Mouse (Mus musculus): ENCODE measurements around the gene Lamtor2. TPM values are rescaled to one million over a fixed set of nuclear protein-coding genes. Genes with fewer than 3 reads are reported as not detected.
"Not testable (repeated sequence)": the region's sequence is repeated elsewhere in the genome, so short reads cannot be mapped to it uniquely, and the experiment has no call there.

Gene Lamtor2
- 188 and 190 TPM in 2 replicates for polyA plus RNA-seq (2015; fragmentation: Nextera tagmentation; extraction: Ambion mirVana)

DNA sequence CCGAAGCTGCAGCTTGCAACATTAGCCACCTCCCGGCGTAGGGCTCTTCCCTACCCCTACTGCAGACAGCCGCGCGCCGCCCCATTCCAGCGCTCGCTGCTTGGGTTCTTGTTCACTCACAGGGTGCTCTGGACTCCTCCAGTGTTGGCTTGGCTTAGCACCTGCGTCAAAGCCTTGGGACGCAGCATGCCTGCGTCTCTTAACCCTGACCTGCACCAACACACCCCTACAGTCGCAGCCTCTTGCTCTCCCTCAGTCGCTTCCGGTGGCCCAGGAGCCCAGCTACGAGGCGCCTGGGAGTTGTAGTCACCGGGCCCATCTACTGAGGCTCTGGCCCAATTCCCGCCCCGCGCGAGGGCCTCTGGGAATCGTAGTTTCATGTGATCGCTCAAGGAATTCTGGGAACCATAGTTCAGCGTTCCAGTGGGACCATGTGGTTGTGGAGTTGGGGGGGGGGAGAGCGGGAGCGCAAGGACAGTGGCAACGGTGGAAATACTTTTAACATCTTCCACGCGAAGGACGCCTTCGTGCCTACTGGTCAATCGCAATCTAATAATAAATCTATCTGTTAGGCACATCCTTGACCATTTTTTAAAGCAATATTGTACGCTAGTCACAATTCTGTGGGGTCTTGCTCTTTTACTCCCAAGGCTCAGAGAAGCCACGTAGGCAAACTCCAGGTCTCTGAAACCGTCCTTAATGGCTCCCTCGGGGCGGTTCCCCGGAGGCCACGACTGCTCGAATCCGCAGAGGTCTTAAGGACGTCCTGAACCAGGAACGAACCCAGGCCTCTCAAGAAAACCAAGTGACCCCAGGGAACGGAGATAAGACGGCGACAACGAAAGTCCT is at the start of gene Lamtor2:
Gene Lamtor2, minus strand, starts transcription at position 399 of the 849 bp plus-strand sequence.
- peak within 1 kb of the TSS; percentile 67 for H3K4me3 ChIP-seq (replicated peaks; ENCODE audit: low read length)
- no peaks in the 10 kb centered on the region; the same call in 1 of the 2 replicates for H3K36me3 ChIP-seq (ENCODE audit: control insufficient read depth, insufficient read depth, low read length)
- H3K9ac ChIP-seq (ENCODE audit: low read length): peak within 1 kb of the TSS; percentile 86
- peak within 1 kb of the TSS; percentile 99 for H3K27ac ChIP-seq (ENCODE audit: low read length)
- under 1% methylated on average over 48 of the region's 48 CpGs for WGBS
- H3K9me3 ChIP-seq (replicated peaks; ENCODE audit: control insufficient read depth, low read length): no peaks in the 10 kb centered on the region
- H3K4me1 ChIP-seq (ENCODE audit: control insufficient read depth, insufficient read depth, low read length): peaks cover 20% of the 10 kb centered on the region
- no peaks in the 10 kb centered on the region for H3K27me3 ChIP-seq (ENCODE audit: control insufficient read depth, insufficient read depth, low read length)
- peak within 1 kb of the TSS; percentile 87 for H3K4me2 ChIP-seq (ENCODE audit: low read depth, low read length)
- ATAC-seq (ENCODE audit: insufficient read depth, low FRiP score): peak; percentile 90

DNA sequence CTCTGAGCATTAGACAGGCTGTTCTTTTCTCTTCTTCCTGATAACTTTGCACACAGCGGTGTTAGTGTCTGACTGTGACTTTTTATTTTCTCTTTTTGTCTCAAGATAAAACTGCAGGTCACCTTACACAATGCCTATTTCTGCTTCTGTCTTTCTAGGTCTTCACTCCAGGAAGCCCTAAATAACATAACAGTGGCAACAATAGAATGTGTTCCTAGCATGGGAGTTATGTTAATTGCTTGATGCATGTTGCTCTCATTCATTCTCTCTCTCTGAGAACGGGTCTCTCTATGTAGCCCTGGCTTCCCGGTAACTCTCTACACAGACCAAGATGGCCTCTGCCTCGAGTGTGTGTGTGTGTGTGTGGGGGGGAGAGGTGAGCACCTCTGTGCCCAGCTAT is 49.6 kb upstream of the Lamtor2 start:
- Histone ChIP-seq H3K9ac (ENCODE audit: low read length) (no peak overlapping the region), H3K27me3 (ENCODE audit: control insufficient read depth, insufficient read depth, low read length) (no peaks in the 10 kb centered on the region), H3K4me1 (ENCODE audit: control insufficient read depth, insufficient read depth, low read length) (peaks cover 4% of the 10 kb centered on the region; the same call in 1 of the 2 replicates), H3K4me3 (replicated peaks; ENCODE audit: low read length) (no peak overlapping the region), H3K27ac (ENCODE audit: low read length) (no peak overlapping the region), H3K36me3 (ENCODE audit: control insufficient read depth, insufficient read depth, low read length) (no peaks in the 10 kb centered on the region), H3K9me3 (replicated peaks; ENCODE audit: control insufficient read depth, low read length) (no peaks in the 10 kb centered on the region), H3K4me2 (ENCODE audit: low read depth, low read length) (no peak overlapping the region)
- 77% methylated on average over 4 of the region's 4 CpGs for WGBS
- no peak for ATAC-seq (ENCODE audit: insufficient read depth, low FRiP score)

DNA sequence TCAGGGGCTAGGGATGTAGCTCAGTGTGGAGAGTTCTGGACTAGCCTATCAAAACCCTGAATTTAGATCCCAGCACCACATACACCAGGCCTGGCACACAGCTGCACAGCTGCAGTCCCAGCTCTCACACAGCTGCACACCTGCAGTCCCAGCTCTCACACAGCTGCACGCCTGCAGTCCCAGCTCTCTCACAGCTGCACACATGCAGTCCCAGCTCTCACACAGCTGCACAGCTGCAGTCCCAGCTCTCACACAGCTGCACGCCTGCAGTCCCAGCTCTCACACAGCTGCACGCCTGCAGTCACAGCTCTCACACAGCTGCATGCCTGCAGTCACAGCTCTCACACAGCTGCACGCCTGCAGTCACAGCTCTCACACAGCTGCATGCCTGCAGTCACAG is 43.7 kb upstream of the Lamtor2 start:
- ATAC-seq (ENCODE audit: insufficient read depth, low FRiP score): not testable (repeated sequence)

DNA sequence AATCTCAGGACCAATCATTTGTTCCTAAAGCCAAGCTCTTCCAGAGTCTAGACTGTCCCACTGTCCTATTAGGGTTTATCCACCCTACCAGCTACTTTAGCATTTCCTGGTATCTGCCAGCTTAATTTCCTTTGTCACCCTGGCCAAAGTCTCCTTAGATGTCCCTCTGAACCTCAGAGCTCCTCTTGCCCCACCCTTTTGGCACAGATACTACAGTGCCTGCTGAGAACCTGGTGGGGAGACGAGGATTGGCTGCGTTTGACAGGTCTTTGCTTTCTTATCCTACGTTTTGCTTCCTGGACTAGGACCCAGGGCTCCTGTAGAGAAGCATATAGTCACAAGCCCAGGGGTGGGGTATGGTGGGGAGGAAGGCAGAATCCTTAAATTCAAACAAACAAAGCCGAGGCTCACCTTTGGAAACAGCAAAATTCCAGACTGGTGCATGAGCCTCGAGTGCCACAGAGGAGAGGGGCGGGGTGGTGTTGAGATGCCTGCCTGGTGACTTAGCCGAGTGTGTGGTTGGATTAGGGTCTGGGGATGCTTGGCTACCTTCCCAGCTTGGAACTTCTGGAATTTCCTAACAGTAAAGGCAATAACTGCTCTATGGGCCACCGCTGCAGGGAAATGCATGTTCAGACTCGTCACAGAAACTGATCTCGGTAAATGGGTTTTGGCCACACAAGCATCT is 41.2 kb upstream of the Lamtor2 start:
- H3K4me3 ChIP-seq (replicated peaks; ENCODE audit: low read length): no peak overlapping the region
- no peak overlapping the region for H3K27ac ChIP-seq (ENCODE audit: low read length)
- H3K27me3 ChIP-seq (ENCODE audit: control insufficient read depth, insufficient read depth, low read length): no peaks in the 10 kb centered on the region
- peaks cover 14% of the 10 kb centered on the region for H3K4me1 ChIP-seq (ENCODE audit: control insufficient read depth, insufficient read depth, low read length)
- no peaks in the 10 kb centered on the region for H3K36me3 ChIP-seq (ENCODE audit: control insufficient read depth, insufficient read depth, low read length)
- no peak overlapping the region for H3K4me2 ChIP-seq (ENCODE audit: low read depth, low read length)
- WGBS: 32% methylated on average over 10 of the region's 10 CpGs
- H3K9me3 ChIP-seq (replicated peaks; ENCODE audit: control insufficient read depth, low read length): no peaks in the 10 kb centered on the region
- H3K9ac ChIP-seq (ENCODE audit: low read length): 0 out of 2 replicates have a peak overlapping the region, but pooled peaks have one; percentile 24
- ATAC-seq (ENCODE audit: insufficient read depth, low FRiP score): no peak

More for the DNA sequence above, 43.7 kb upstream of the Lamtor2 start:
- not testable (repeated sequence) for H3K4me3 ChIP-seq (replicated peaks; ENCODE audit: low read length); H3K27me3 ChIP-seq (ENCODE audit: control insufficient read depth, insufficient read depth, low read length); H3K36me3 ChIP-seq (ENCODE audit: control insufficient read depth, insufficient read depth, low read length); H3K4me2 ChIP-seq (ENCODE audit: low read depth, low read length); H3K9me3 ChIP-seq (replicated peaks; ENCODE audit: control insufficient read depth, low read length); H3K27ac ChIP-seq (ENCODE audit: low read length); H3K9ac ChIP-seq (ENCODE audit: low read length)
- WGBS: 85% methylated on average over 4 of the region's 4 CpGs
- H3K4me1 ChIP-seq (ENCODE audit: control insufficient read depth, insufficient read depth, low read length): peaks cover 14% of the 10 kb centered on the region

DNA sequence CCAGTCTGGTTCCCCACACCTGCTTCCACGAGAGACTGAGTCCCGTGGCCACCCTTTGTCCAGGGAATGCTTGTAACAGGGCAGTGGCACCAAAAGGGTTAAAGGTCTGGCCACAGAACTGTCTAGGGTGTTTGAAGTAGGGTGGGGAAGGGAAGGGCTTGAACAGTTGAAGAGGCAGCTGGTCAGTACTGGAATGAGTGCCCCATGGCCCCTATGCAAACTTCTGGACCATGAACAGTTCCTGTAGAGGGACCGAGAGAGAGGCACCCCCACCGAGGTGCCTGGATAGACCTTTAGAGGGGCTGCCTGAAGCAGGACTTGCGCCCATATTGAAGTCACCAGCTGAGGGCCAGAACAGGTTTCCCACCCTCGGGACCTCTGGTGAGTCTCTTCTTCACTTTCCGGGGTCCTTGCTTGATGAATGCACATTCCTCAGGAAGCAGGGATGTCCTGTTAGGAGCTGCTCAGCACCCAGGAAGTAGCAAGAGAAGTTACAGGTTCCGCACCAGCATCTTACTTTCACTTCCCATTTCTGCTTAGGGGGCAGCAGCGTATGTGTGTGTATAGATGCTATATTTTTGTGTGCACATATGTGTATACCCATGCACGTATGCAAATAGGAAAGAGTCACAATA is 40.2 kb upstream of the Lamtor2 start:
- Histone ChIP-seq H3K27ac (ENCODE audit: low read length) (no peak overlapping the region), H3K36me3 (ENCODE audit: control insufficient read depth, insufficient read depth, low read length) (0 out of 2 replicates have a peak, but pooled peaks cover 3% of the 10 kb centered on the region), H3K4me2 (ENCODE audit: low read depth, low read length) (0 out of 2 replicates have a peak overlapping the region, but pooled peaks have one; percentile 6), H3K27me3 (ENCODE audit: control insufficient read depth, insufficient read depth, low read length) (no peaks in the 10 kb centered on the region), H3K9me3 (replicated peaks; ENCODE audit: control insufficient read depth, low read length) (no peaks in the 10 kb centered on the region), H3K9ac (ENCODE audit: low read length) (no peak overlapping the region), H3K4me3 (replicated peaks; ENCODE audit: low read length) (no peak overlapping the region), H3K4me1 (ENCODE audit: control insufficient read depth, insufficient read depth, low read length) (peaks cover 14% of the 10 kb centered on the region)
- ATAC-seq (ENCODE audit: insufficient read depth, low FRiP score): no peak
- 61% methylated on average over 10 of the region's 10 CpGs for WGBS

DNA sequence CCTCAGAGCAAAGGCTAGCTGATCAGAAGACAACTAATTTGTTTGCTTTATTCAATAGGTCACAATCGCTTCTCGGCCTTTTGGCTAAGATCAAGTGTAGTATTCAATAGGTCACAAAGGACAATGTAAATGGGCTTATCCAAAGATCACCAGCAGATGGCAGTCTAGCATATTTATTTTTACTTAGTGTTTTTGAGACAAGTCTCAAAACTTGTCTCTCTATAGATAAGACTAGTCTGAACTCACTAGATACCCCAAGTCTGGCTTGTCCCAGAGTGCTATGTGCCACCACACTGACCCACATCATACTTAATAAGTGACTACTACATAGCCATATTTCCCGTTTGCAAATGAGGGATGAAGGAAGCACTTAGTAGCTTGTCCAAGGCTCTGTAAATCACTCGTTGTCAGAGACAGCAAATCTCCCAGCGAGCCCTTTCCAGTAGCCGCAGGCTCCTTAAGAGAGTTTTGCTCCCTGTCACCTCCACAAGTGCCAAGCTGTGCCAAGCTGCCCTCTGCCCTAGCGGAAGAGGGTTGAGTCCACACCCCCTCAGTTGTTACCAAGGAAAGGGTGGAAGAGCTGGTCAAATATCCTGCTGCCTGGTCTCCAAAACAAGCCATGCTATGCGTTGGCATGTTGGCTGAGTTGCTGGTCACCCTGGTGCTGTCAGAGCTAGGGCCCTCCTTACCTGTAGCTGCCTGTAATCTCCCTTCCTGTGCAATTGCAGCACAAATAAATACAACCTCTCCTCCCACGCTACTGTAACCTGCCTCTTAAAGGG is 39.3 kb upstream of the Lamtor2 start:
- Histone ChIP-seq H3K4me3 (replicated peaks; ENCODE audit: low read length) (no peak overlapping the region), H3K9ac (ENCODE audit: low read length) (peak overlapping the region; percentile 37; the same call in 1 of the 2 replicates), H3K4me2 (ENCODE audit: low read depth, low read length) (no peak overlapping the region), H3K36me3 (ENCODE audit: control insufficient read depth, insufficient read depth, low read length) (peaks cover 7% of the 10 kb centered on the region; the same call in 1 of the 2 replicates), H3K4me1 (ENCODE audit: control insufficient read depth, insufficient read depth, low read length) (peaks cover 14% of the 10 kb centered on the region), H3K27ac (ENCODE audit: low read length) (no peak overlapping the region), H3K27me3 (ENCODE audit: control insufficient read depth, insufficient read depth, low read length) (no peaks in the 10 kb centered on the region), H3K9me3 (replicated peaks; ENCODE audit: control insufficient read depth, low read length) (no peaks in the 10 kb centered on the region)
- WGBS: 24% methylated on average over 9 of the region's 9 CpGs
- ATAC-seq (ENCODE audit: insufficient read depth, low FRiP score): no peak

DNA sequence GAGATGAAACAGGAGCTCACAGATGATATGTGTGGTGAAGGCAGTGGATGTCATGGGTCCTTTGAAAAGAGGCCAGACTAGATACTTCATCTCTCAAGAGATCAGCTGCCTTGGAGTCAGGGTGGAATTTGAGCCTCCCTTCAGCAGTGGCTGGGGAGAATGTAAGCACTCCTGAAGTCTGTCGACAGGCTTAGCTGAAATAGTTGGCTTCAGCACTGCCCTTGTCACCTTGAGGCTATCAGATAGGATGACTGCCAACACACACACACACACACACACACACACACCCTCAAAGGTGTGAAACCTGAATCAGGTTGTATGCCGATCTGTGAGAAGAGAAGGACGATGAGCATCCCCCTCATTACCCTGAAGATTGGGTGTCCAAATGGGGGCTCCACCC is 38.2 kb upstream of the Lamtor2 start:
- H3K36me3 ChIP-seq (ENCODE audit: control insufficient read depth, insufficient read depth, low read length): peaks cover 10% of the 10 kb centered on the region; the same call in 1 of the 2 replicates
- ATAC-seq (ENCODE audit: insufficient read depth, low FRiP score): peak; percentile 15; the same call in 1 of the 2 replicates
- H3K9ac ChIP-seq (ENCODE audit: low read length): no peak overlapping the region
- H3K4me1 ChIP-seq (ENCODE audit: control insufficient read depth, insufficient read depth, low read length): peaks cover 14% of the 10 kb centered on the region
- WGBS: 53% methylated on average over 3 of the region's 3 CpGs
- H3K27me3 ChIP-seq (ENCODE audit: control insufficient read depth, insufficient read depth, low read length): no peaks in the 10 kb centered on the region
- H3K4me3 ChIP-seq (replicated peaks; ENCODE audit: low read length): no peak overlapping the region
- no peaks in the 10 kb centered on the region for H3K9me3 ChIP-seq (replicated peaks; ENCODE audit: control insufficient read depth, low read length)
- H3K4me2 ChIP-seq (ENCODE audit: low read depth, low read length): no peak overlapping the region
- no peak overlapping the region for H3K27ac ChIP-seq (ENCODE audit: low read length)

DNA sequence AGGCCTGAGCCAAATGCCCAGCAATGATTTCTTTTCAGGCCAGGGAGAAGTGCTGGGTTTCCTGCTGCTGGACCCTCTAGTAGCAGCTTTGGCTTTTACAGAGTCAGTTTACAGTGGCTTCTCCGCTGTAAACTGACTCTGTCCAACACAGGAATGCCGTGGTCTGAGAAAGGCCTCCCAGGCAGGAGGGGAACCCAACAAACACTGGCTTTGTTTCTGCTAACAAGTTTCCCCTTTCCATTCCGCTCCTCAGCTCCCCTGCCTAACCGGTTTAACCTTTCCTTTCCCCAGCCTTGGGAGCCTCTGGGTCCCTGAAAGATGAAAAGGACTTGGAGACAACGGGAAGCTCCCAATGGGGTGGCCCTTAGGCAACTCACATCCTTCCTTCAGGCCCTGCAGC is 37.4 kb upstream of the Lamtor2 start:
- no peak overlapping the region for H3K4me2 ChIP-seq (ENCODE audit: low read depth, low read length)
- H3K27me3 ChIP-seq (ENCODE audit: control insufficient read depth, insufficient read depth, low read length): no peaks in the 10 kb centered on the region
- H3K36me3 ChIP-seq (ENCODE audit: control insufficient read depth, insufficient read depth, low read length): peaks cover 10% of the 10 kb centered on the region; the same call in 1 of the 2 replicates
- 19% methylated on average over 5 of the region's 5 CpGs for WGBS
- no peak overlapping the region for H3K4me3 ChIP-seq (replicated peaks; ENCODE audit: low read length)
- H3K4me1 ChIP-seq (ENCODE audit: control insufficient read depth, insufficient read depth, low read length): peaks cover 14% of the 10 kb centered on the region
- no peak overlapping the region for H3K9ac ChIP-seq (ENCODE audit: low read length)
- no peak overlapping the region for H3K27ac ChIP-seq (ENCODE audit: low read length)
- H3K9me3 ChIP-seq (replicated peaks; ENCODE audit: control insufficient read depth, low read length): no peaks in the 10 kb centered on the region
- no peak for ATAC-seq (ENCODE audit: insufficient read depth, low FRiP score)

Measured in stomach, embryonic 16.5 days (tissue).